Mouse (Mus musculus): ENCODE data around the gene Xpo6.

- TF ChIP-seq POLR2A (IDR thresholded peaks at IDR 0.05; ENCODE audit: control insufficient read depth, extremely low read depth, insufficient read depth, low read length, poor library complexity): no peak
- TF ChIP-seq CTCF (IDR thresholded peaks at IDR 0.05; ENCODE audit: borderline replicate concordance, control insufficient read depth, extremely low read depth, insufficient read depth, low read length, poor library complexity): no peak
Observed at GRCm38 (mm10) chr7:126119819-126120218, 80.5 kb downstream of the Xpo6 start.
